Mouse (Mus musculus) CH12.LX (cell line): ENCODE results near the gene Wdr59. TPM values are rescaled to one million over a fixed set of nuclear protein-coding genes. Genes with fewer than 3 reads are reported as not detected.

Experiments
- DNase-seq: peaks from one replicate; pipeline ENCODE4 v3.0.0-alpha.2; 2013; ENCODE audit errors: extremely low read depth
- H3K27ac ChIP-seq: 2 replicates; pipeline ENCODE4 v1.5.1; 2012; ENCODE audit warnings: low read depth, mild to moderate bottlenecking, control low read depth, moderate library complexity; ENCODE audit not compliant: insufficient read depth
- H3K27me3 ChIP-seq: replicated peaks from 2 replicates; pipeline ENCODE3; 2012; ENCODE audit warnings: inconsistent platforms
- H3K36me3 ChIP-seq, 2 experiments: replicated peaks in 1 of 2; 2 replicates each; pipeline versions ENCODE3 to v1.6.1; 2012; ENCODE audit warnings: inconsistent platforms in 1 of 2, low read length in 1 of 2, mild to moderate bottlenecking in 1 of 2, mixed read lengths in 1 of 2, moderate library complexity in 1 of 2; ENCODE audit not compliant: control insufficient read depth in 1 of 2, insufficient read depth in 1 of 2
- H3K4me1 ChIP-seq, 2 experiments: 2 replicates each; pipeline ENCODE4 v1.6.1; 2012; ENCODE audit warnings: inconsistent platforms in 1 of 2, moderate library complexity in 1 of 2; ENCODE audit not compliant: insufficient read depth in 2 of 2, control insufficient read depth in 1 of 2
- H3K4me2 ChIP-seq: 2 replicates; pipeline ENCODE4 v1.6.1; 2012; ENCODE audit warnings: low read depth, mild to moderate bottlenecking, control low read depth; ENCODE audit not compliant: poor library complexity, insufficient read depth, severe bottlenecking
- H3K4me3 ChIP-seq, 3 experiments: fragments of 150-350 bp in 1 of 3; sonication (generic) in 1 of 3; replicated peaks in 1 of 3; 2 replicates each; pipeline versions ENCODE3 to v1.5.1; 2011 to 2012; ENCODE audit warnings: low read depth in 2 of 3, low read length in 2 of 3, mild to moderate bottlenecking in 2 of 3, moderate library complexity in 2 of 3, control low read depth in 1 of 3, improper control_type of control experiment in 1 of 3, inconsistent platforms in 1 of 3, mixed read lengths in 1 of 3; ENCODE audit not compliant: poor library complexity in 1 of 3
- H3K79me2 ChIP-seq: replicated peaks from 2 replicates; pipeline ENCODE4 v1.6.1; 2012; ENCODE audit warnings: mild to moderate bottlenecking, moderate library complexity; ENCODE audit not compliant: control insufficient read depth, poor library complexity, insufficient read depth, severe bottlenecking; ENCODE audit errors: extremely low read depth
- H3K9ac ChIP-seq: 2 replicates; pipeline ENCODE4 v1.6.1; 2012; ENCODE audit warnings: low read depth, mild to moderate bottlenecking, control low read depth, moderate library complexity; ENCODE audit not compliant: insufficient read depth
- H3K9me3 ChIP-seq: replicated peaks from 2 replicates; pipeline ENCODE3; 2012; ENCODE audit warnings: low read length, inconsistent platforms, mixed read lengths
- BHLHE40 ChIP-seq: IDR thresholded peaks from 2 replicates; pipeline ENCODE4 v1.6.1; 2011; ENCODE audit warnings: mild to moderate bottlenecking, low read depth, low read length, improper control_type of control experiment
- CHD2 ChIP-seq: IDR thresholded peaks from 2 replicates; pipeline ENCODE4 v1.6.1; 2011; ENCODE audit warnings: low read length, improper control_type of control experiment
- CTCF ChIP-seq, 2 experiments: IDR thresholded peaks in 1 of 2; conservative IDR thresholded peaks in 1 of 2; 2 replicates each; pipeline ENCODE4 v1.5.1; 2011 to 2012; ENCODE audit warnings: low read depth in 2 of 2, low read length in 2 of 2, improper control_type of control experiment in 1 of 2, inconsistent platforms in 1 of 2, mild to moderate bottlenecking in 1 of 2, moderate library complexity in 1 of 2
- EP300 ChIP-seq: IDR thresholded peaks from 2 replicates; pipeline ENCODE4 v1.6.1; 2011; ENCODE audit warnings: low read length, improper control_type of control experiment
- ETS1 ChIP-seq: conservative IDR thresholded peaks from 2 replicates; pipeline ENCODE4 v1.6.1; 2012; ENCODE audit warnings: low read depth, mild to moderate bottlenecking, inconsistent platforms, low read length, improper control_type of control experiment, moderate library complexity
- IRF4 ChIP-seq: IDR thresholded peaks from 2 replicates; pipeline ENCODE4 v1.6.1; 2014; ENCODE audit warnings: low read depth, mild to moderate bottlenecking, inconsistent platforms, low read length, improper control_type of control experiment
- JUN ChIP-seq: IDR thresholded peaks from 2 replicates; pipeline ENCODE4 v1.6.1; 2011; ENCODE audit warnings: low read depth, mild to moderate bottlenecking, low read length, improper control_type of control experiment, moderate library complexity; ENCODE audit not compliant: insufficient read depth
- JUND ChIP-seq: conservative IDR thresholded peaks from 2 replicates; pipeline ENCODE4 v1.6.1; 2011; ENCODE audit warnings: low read depth, low read length, improper control_type of control experiment
- MAFK ChIP-seq: IDR thresholded peaks from 2 replicates; pipeline ENCODE4 v1.6.1; 2011; ENCODE audit warnings: low read length, improper control_type of control experiment; ENCODE audit not compliant: insufficient replicate concordance
- MYC ChIP-seq: IDR thresholded peaks from 2 replicates; pipeline ENCODE4 v1.6.1; 2011; ENCODE audit warnings: low read depth, mild to moderate bottlenecking, improper control_type of control experiment, low read length
- RAD21 ChIP-seq: IDR thresholded peaks from 2 replicates; pipeline ENCODE4 v1.6.1; 2011; ENCODE audit warnings: low read depth, mild to moderate bottlenecking, low read length, improper control_type of control experiment, moderate library complexity
- RCOR1 ChIP-seq: conservative IDR thresholded peaks from 2 replicates; pipeline ENCODE4 v1.6.1; 2012; ENCODE audit warnings: low read depth, mild to moderate bottlenecking, inconsistent platforms, low read length, improper control_type of control experiment
- SMC3 ChIP-seq: IDR thresholded peaks from 2 replicates; pipeline ENCODE4 v1.6.1; 2011; ENCODE audit warnings: low read depth, low read length, improper control_type of control experiment
- ZMIZ1 ChIP-seq: IDR thresholded peaks from 2 replicates; pipeline ENCODE4 v1.6.1; 2012; ENCODE audit warnings: low read depth, mild to moderate bottlenecking, inconsistent platforms, low read length, improper control_type of control experiment
- dilution Hi-C: fragments of 300-500 bp; cut with MboI; formaldehyde crosslinking; loops from 2 replicates; pipeline ENCODE4 v1.14.3; 2020; ENCODE audit warnings: low sequenced_read_pairs; ENCODE audit not compliant: extremely low pct_unique_long_range_greater_than_20kb, extremely low pct_ligation_motif_present
- in situ Hi-C: fragments of 300-500 bp; cut with MboI; formaldehyde crosslinking; loops from 3 replicates; pipeline ENCODE4 v1.14.3; 2019; ENCODE audit warnings: low sequenced_read_pairs, low pct_ligation_motif_present, low pct_unique_long_range_greater_than_20kb, mixed read lengths
- polyA plus RNA-seq: library from polyadenylated mRNA; unstranded; fragments of >175 nt; gene quantifications from 2 replicates; pipeline ENCODE4 v1.2.1, GENCODE M21; 2012; ENCODE audit warnings: low read depth; ENCODE audit not compliant: insufficient read length
- total RNA-seq, 2 experiments: library from RNA; depleted of rRNA; stranded (reverse); fragments of 300-350 nt in 1 of 2; fragments of >200 nt in 1 of 2; gene quantifications; 2 replicates each; pipeline ENCODE4 v1.2.3; 2012 to 2014

Wdr59 gene
- total and polyA plus RNA-seq, 3 experiments, result 6.2 to 15.6 (median 8.1) TPM

DNA sequence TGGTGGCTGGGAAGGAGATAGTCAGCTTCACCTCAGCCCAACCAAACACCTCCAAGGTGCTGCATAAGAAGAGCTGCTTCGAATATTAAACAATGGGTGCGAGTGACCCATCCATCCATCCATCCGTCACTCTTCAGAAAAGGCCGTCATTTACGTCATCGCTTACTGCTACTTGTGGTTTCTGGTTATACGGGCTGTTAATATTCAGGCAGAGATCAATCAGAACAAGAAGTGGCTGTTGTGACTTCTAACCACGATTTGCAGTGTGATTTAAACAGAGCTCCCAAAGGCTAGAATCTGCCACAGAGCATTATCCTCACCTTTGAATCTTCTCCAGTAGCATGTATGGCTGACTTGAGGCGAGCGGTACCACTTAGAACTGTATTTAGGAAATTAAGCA is 104.7 kb downstream of the Wdr59 start:
- no peaks in the 10 kb centered on the region for H3K9me3 ChIP-seq
- in situ Hi-C loops, result no loop called here

DNA sequence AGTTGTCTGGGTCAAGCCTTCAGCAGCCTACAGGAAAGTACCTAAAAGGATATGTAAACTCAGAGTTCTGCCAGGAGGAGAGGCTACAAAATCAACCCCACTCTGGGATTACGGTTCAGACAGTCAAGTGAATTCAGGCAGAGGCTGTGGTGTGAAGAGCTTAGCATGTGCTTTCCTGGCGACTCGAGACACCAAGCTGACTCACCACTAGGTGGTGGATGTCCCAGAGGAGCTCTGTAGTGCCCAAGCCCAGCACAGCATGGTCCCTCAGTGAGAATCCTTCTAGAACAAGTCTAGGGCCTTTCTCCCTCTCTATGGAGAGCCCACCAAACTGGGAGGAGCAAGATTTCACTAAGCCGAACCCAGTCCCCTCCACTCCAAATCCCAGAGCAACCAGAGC is 118.5 kb downstream of the Wdr59 start:
- no peak overlapping the region for H3K4me3 ChIP-seq
- no peaks in the 10 kb centered on the region for H3K4me1 ChIP-seq
- no peak overlapping the region for H3K4me2 ChIP-seq
- H3K79me2 ChIP-seq, result no peaks in the 10 kb centered on the region
- peak; percentile 37 for DNase-seq
- H3K27me3 ChIP-seq, result peaks cover 76% of the 10 kb centered on the region
- TF ChIP-seq RAD21, result peak; percentile 9; the same call in 1 of the 2 replicates
- TF ChIP-seq CHD2, result no peak
- no peak for TF ChIP-seq EP300
- peak in 1 of 2 experiments; percentile 66; a peak in 3 of 4 replicates for TF ChIP-seq CTCF (conservative IDR thresholded peaks at IDR 0.05 in 1 of 2, IDR thresholded peaks at IDR 0.05 in 1 of 2; ENCODE audit: low read depth in 2 of 2, low read length in 2 of 2)
- peak; percentile 73; the same call in 1 of the 2 replicates for TF ChIP-seq MYC
- TF ChIP-seq SMC3, result peak; percentile 48
- in situ Hi-C loops, result no loop called here
- no peak overlapping the region for H3K9ac ChIP-seq
- peaks cover 2% of the 10 kb centered on the region for H3K9me3 ChIP-seq
- H3K36me3 ChIP-seq, result no peaks in the 10 kb centered on the region
- no peak overlapping the region for H3K27ac ChIP-seq
- dilution Hi-C loops, result no loop called here

More for the DNA sequence above, 104.7 kb downstream of the Wdr59 start:
- TF ChIP-seq IRF4 (peak; percentile 76), MAFK (peak; percentile 81), BHLHE40 (peak; percentile 80), EP300 (peak; percentile 53; the same call in 1 of the 2 replicates), ZMIZ1 (no peak), ETS1 (0 out of 2 replicates have a peak, but pooled peaks have one; percentile 21), JUN (peak; percentile 33; the same call in 1 of the 2 replicates), RCOR1 (0 out of 2 replicates have a peak, but pooled peaks have one; percentile 51), MYC (no peak), JUND (peak; percentile 69)
- DNase-seq, result peak; percentile 73
- Histone ChIP-seq H3K4me1 (peaks cover 15% of the 10 kb centered on the region in 2 experiments), H3K4me2 (peak overlapping the region; percentile 68; the same call in 1 of the 2 replicates), H3K27ac (no peak overlapping the region), H3K9ac (no peak overlapping the region), H3K27me3 (peaks cover 78% of the 10 kb centered on the region), H3K36me3 (no peaks in the 10 kb centered on the region), H3K4me3 (no peak overlapping the region), H3K79me2 (no peaks in the 10 kb centered on the region)
- dilution Hi-C loops, result no loop called here

Other genes starting within 250 kb of the Wdr59 start
- gene Rfwd3, start 221.9 kb downstream of the Wdr59 start, total RNA-seq (2012; rRNA removed), result 53.1 and 63.2 TPM in 2 replicates
- 63.6 and 68.3 TPM in 2 replicates for gene Rfwd3, start 221.9 kb downstream of the Wdr59 start, total RNA-seq (2014; rRNA removed)
- gene Rfwd3, start 221.9 kb downstream of the Wdr59 start, polyA plus RNA-seq, result 56.7 and 64.5 TPM in 2 replicates
- 7.9 and 9.2 TPM in 2 replicates for gene Mlkl, start 183.9 kb downstream of the Wdr59 start, total RNA-seq (2012; rRNA removed)
- gene Mlkl, start 183.9 kb downstream of the Wdr59 start, total RNA-seq (2014; rRNA removed), result 0.42 and 0.72 TPM in 2 replicates
- gene Mlkl, start 183.9 kb downstream of the Wdr59 start, polyA plus RNA-seq, result 1.4 and 1.5 TPM in 2 replicates
- gene Fa2h, start 128.3 kb downstream of the Wdr59 start, total RNA-seq (2012; rRNA removed), result 0.04 and 0.08 TPM in 2 replicates
- not detected in 2 replicates for gene Fa2h, start 128.3 kb downstream of the Wdr59 start, total RNA-seq (2014; rRNA removed)
- not detected in 2 replicates for gene Fa2h, start 128.3 kb downstream of the Wdr59 start, polyA plus RNA-seq
- 9.3 and 10.7 TPM in 2 replicates for gene Znrf1, start 14.0 kb upstream of the Wdr59 start, total RNA-seq (2012; rRNA removed)
- gene Znrf1, start 14.0 kb upstream of the Wdr59 start, total RNA-seq (2014; rRNA removed), result 9.5 and 11.6 TPM in 2 replicates
- gene Znrf1, start 14.0 kb upstream of the Wdr59 start, polyA plus RNA-seq, result 21.2 and 25.3 TPM in 2 replicates
- gene Ldhd, start 108.3 kb upstream of the Wdr59 start, total RNA-seq (2012; rRNA removed), result 0.08 TPM in 1 of 2 replicates, not detected in the other
- not detected in 2 replicates for gene Ldhd, start 108.3 kb upstream of the Wdr59 start, total RNA-seq (2014; rRNA removed)
- gene Ldhd, start 108.3 kb upstream of the Wdr59 start, polyA plus RNA-seq, result not detected in 2 replicates
- gene Zfp1, start 121.3 kb upstream of the Wdr59 start, total RNA-seq (2012; rRNA removed), result 8.0 and 9.2 TPM in 2 replicates
- gene Zfp1, start 121.3 kb upstream of the Wdr59 start, total RNA-seq (2014; rRNA removed), result 14.9 and 16.7 TPM in 2 replicates
- gene Zfp1, start 121.3 kb upstream of the Wdr59 start, polyA plus RNA-seq, result 14.5 and 15.4 TPM in 2 replicates
- not detected in 2 replicates for gene Ctrb1, start 168.9 kb upstream of the Wdr59 start, total RNA-seq (2012; rRNA removed)
- not detected in 2 replicates for gene Ctrb1, start 168.9 kb upstream of the Wdr59 start, total RNA-seq (2014; rRNA removed)
- not detected in 2 replicates for gene Ctrb1, start 168.9 kb upstream of the Wdr59 start, polyA plus RNA-seq
- 1.2 and 2.1 TPM in 2 replicates for gene Bcar1, start 221.7 kb upstream of the Wdr59 start, total RNA-seq (2012; rRNA removed)
- gene Bcar1, start 221.7 kb upstream of the Wdr59 start, total RNA-seq (2014; rRNA removed), result 0.74 and 0.97 TPM in 2 replicates
- 1.2 and 1.5 TPM in 2 replicates for gene Bcar1, start 221.7 kb upstream of the Wdr59 start, polyA plus RNA-seq